Comparison of ENCODE assay signal across 23 mouse cellular contexts in the genomic region with DNA sequence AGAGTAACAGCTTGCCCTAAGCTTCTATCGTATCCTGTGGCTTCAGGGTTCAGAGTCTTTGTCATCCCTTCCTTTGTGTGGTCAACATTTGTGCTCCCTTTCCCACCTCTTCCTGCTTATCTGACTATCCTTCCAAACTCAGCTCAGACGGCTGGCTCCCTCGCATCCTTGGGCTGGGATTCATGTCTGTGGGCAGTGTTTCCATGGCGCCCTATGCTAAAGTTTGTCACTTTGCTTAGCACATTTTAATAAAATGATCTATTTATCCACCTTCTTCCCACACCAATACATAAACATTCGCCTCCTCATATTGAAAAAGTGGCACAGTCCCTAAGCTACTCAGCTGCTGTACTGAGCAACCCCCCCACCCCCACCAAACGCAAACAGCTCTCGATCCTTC.
DNase-seq lines count a peak whose midpoint lies in the region; ATAC-seq and TF ChIP-seq lines count a peak whose summit lies in the region.
"Had no signal": no experiment of that assay in that cellular context is flagged by ENCODE, and none has a peak within 500 bp of the region (broad histone marks: within the 10 kb centered on the region; RNA-seq: fewer than 3 reads in every experiment).

No protein-coding gene starts in this region.

- TF ChIP-seq EP300 in stomach, postnatal 0 days (optimal IDR thresholded peaks at IDR 0.05) = no peak

- H3K4me2 ChIP-seq in stomach, embryonic 14.5 days (replicated peaks; ENCODE audit: low read depth, low read length) = no peak overlapping the region
- H3K4me2 ChIP-seq in stomach, postnatal 0 days (replicated peaks; ENCODE audit: low read depth) = no peak overlapping the region
- H3K4me2 ChIP-seq in limb, embryonic 12.5 days = no peak overlapping the region
- H3K4me2 ChIP-seq: forebrain, embryonic 15.5 days; hindbrain, embryonic 13.5 days; liver, embryonic 13.5 days; midbrain, embryonic 12.5 days had no signal

- no peaks in the 10 kb centered on the region for H3K9me3 ChIP-seq in stomach, embryonic 14.5 days (ENCODE audit: control insufficient read depth, low read depth, low read length)
- no peaks in the 10 kb centered on the region for H3K9me3 ChIP-seq in stomach, postnatal 0 days (ENCODE audit: control insufficient read depth, low read length)
- no peaks in the 10 kb centered on the region for H3K9me3 ChIP-seq in limb, embryonic 12.5 days
- H3K9me3 ChIP-seq: forebrain, embryonic 15.5 days; hindbrain, embryonic 13.5 days; liver, embryonic 13.5 days; midbrain, embryonic 12.5 days had no signal

- no peak for TF ChIP-seq CTCF in stomach, postnatal 0 days (IDR thresholded peaks at IDR 0.05; ENCODE audit: low read depth)

- 77% methylated on average over 7 of the region's 7 CpGs for WGBS in stomach, embryonic 14.5 days
- 81% methylated on average over 7 of the region's 7 CpGs for WGBS in stomach, postnatal 0 days
- 77% methylated on average over 7 of the region's 7 CpGs for WGBS in limb, embryonic 12.5 days

- H3K27me3 ChIP-seq in stomach, embryonic 14.5 days (ENCODE audit: control insufficient read depth, insufficient read depth, low read length) = no peaks in the 10 kb centered on the region
- no peaks in the 10 kb centered on the region for H3K27me3 ChIP-seq in stomach, postnatal 0 days (ENCODE audit: control insufficient read depth, insufficient read depth, low read length)
- no peaks in the 10 kb centered on the region for H3K27me3 ChIP-seq in limb, embryonic 12.5 days
- H3K27me3 ChIP-seq: forebrain, embryonic 15.5 days; liver, embryonic 13.5 days; midbrain, embryonic 12.5 days had no signal

- no peak for DNase-seq in frontal cortex, postnatal 14 days (ENCODE audit: low spot score in 2 of 2)
- no peak for DNase-seq in stomach, postnatal 0 days (ENCODE audit: low spot score)
- DNase-seq in cerebellum, postnatal 25 days = no peak
- no peak for DNase-seq in layer of hippocampus, adult 11-12 months (ENCODE audit: low spot score)
- DNase-seq: adrenal gland, postnatal 10 days; cerebellum, adult 2 months; cerebellum, postnatal 36 days; embryo, embryonic 11 days; gastrocnemius, postnatal 25 days; kidney, adult 2 months; liver, embryonic 13.5 days; lung, adult 2 months; thymus, adult 2 months; thymus, postnatal 4 days had no signal

- 0 out of 2 replicates have a peak overlapping the region, but pooled peaks have one; percentile 21 for H3K27ac ChIP-seq in stomach, embryonic 14.5 days (ENCODE audit: low read length)
- no peak overlapping the region for H3K27ac ChIP-seq in stomach, postnatal 0 days (replicated peaks)
- peak overlapping the region; percentile 80 for H3K27ac ChIP-seq in limb, embryonic 12.5 days
- H3K27ac ChIP-seq: forebrain, embryonic 15.5 days; hindbrain, embryonic 13.5 days; kidney, postnatal 0 days; liver, embryonic 13.5 days; midbrain, embryonic 12.5 days had no signal

- H3K4me1 ChIP-seq in stomach, embryonic 14.5 days (ENCODE audit: control insufficient read depth, insufficient read depth, low read length) = peaks cover 10% of the 10 kb centered on the region; the same call in 1 of the 2 replicates
- H3K4me1 ChIP-seq in stomach, postnatal 0 days (replicated peaks; ENCODE audit: control insufficient read depth, insufficient read depth) = no peaks in the 10 kb centered on the region
- H3K4me1 ChIP-seq in limb, embryonic 12.5 days (replicated peaks) = peaks cover 34% of the 10 kb centered on the region
- H3K4me1 ChIP-seq: hindbrain, embryonic 13.5 days; liver, embryonic 13.5 days had no signal

- H3K9ac ChIP-seq in stomach, embryonic 14.5 days (replicated peaks; ENCODE audit: low read depth, low read length) = no peak overlapping the region
- H3K9ac ChIP-seq in stomach, postnatal 0 days (ENCODE audit: low read length) = no peak overlapping the region
- no peak overlapping the region for H3K9ac ChIP-seq in limb, embryonic 12.5 days (replicated peaks)
- H3K9ac ChIP-seq: forebrain, embryonic 15.5 days; hindbrain, embryonic 13.5 days; liver, embryonic 13.5 days; midbrain, embryonic 12.5 days had no signal

- H3K4me3 ChIP-seq in stomach, embryonic 14.5 days (ENCODE audit: low read depth, low read length) = no peak overlapping the region
- no peak overlapping the region for H3K4me3 ChIP-seq in stomach, postnatal 0 days (ENCODE audit: low read depth, low read length)
- no peak overlapping the region for H3K4me3 ChIP-seq in limb, embryonic 12.5 days (replicated peaks)
- H3K4me3 ChIP-seq: erythroblast, embryonic 14.5 days; forebrain, embryonic 15.5 days; hindbrain, embryonic 13.5 days; liver, embryonic 13.5 days; midbrain, embryonic 12.5 days had no signal

- peak; percentile 50 for ATAC-seq in frontal cortex, adult (ENCODE audit: low TSS enrichment)
- no peak for ATAC-seq in stomach, embryonic 14.5 days (ENCODE audit: insufficient number of reproducible peaks, insufficient read depth, low FRiP score, low read depth)
- ATAC-seq in stomach, postnatal 0 days (ENCODE audit: low FRiP score, low TSS enrichment) = no peak
- no peak for ATAC-seq in limb, embryonic 12.5 days (ENCODE audit: insufficient number of reproducible peaks, insufficient read depth, low FRiP score, low TSS enrichment, low read depth)
- ATAC-seq: forebrain, embryonic 15.5 days; inflammation-experienced regulatory T-cells, adult 6 months had no signal

- no peaks in the 10 kb centered on the region for H3K36me3 ChIP-seq in stomach, embryonic 14.5 days (ENCODE audit: control insufficient read depth, insufficient read depth, low read length)
- no peaks in the 10 kb centered on the region for H3K36me3 ChIP-seq in stomach, postnatal 0 days (ENCODE audit: control insufficient read depth, insufficient read depth, low read length)
- H3K36me3 ChIP-seq in limb, embryonic 12.5 days = no peaks in the 10 kb centered on the region
- H3K36me3 ChIP-seq: forebrain, embryonic 15.5 days; liver, embryonic 13.5 days; midbrain, embryonic 12.5 days had no signal
